Mouse (Mus musculus): Measurements from ENCODE around the gene Fut11.

Gene Fut11

DNA sequence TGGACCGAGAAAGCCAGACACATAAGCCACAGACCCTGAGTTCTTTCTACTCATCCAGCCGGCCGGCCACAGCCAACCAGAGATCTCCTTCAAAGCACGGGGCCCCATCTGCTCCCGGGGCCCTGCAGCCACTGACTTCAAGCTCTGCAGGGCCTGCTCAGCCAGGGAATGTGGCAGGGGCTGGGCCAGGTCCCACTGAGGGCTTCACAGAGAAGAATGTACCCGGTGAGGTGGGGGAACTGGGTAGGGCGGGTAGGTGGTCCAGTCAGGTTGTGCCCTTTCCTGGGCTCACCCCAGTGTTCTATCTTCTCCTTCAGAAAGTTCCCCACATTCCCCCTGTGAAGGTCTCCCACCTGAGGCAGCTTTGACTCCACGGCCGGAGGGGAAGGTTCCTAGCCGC lies 23.7 kb downstream of the Fut11 start:
- DNase-seq (ENCODE audit: low spot score): no peak

DNA sequence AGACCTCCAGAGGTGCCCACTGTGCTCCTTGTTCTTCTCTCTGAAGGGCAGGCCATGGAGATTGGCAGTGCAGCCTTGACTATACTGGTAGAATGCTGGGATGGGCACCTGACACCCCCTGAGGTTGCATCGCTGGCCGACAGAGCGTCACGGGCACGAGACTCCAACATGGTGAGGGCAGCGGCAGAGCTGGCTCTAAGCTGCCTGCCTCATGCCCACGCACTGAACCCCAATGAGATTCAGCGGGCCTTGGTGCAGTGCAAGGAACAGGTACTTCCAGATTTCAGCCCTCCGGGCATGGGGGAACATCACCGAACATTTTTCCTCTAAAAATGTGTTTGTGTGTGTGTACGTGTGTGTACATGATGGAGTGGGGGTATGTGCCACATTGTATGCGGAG lies 25.0 kb downstream of the Fut11 start:
- no peak for DNase-seq (ENCODE audit: low spot score)

- no peak for DNase-seq (ENCODE audit: low spot score)
Observed at GRCm38 (mm10) chr14:20721371-20721770, 26.6 kb downstream of the Fut11 start.

DNA sequence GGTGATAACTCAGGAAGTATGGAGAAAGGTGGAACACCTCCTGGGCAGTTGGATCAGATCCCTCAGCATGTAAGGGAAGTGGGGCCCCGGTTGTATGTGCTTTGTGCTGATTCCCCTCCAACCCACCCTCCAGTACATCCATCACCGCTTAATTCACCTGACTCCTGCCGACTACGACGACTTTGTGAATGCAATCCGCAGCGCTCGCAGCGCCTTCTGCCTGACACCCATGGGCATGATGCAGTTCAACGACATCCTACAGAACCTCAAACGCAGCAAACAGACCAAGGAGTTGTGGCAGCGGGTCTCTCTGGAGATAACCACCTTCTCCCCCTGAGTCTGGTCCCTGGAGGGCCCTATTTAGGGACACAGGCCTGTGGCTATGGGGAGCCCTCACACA lies 28.2 kb downstream of the Fut11 start:
- DNase-seq (ENCODE audit: low spot score): no peak

DNA sequence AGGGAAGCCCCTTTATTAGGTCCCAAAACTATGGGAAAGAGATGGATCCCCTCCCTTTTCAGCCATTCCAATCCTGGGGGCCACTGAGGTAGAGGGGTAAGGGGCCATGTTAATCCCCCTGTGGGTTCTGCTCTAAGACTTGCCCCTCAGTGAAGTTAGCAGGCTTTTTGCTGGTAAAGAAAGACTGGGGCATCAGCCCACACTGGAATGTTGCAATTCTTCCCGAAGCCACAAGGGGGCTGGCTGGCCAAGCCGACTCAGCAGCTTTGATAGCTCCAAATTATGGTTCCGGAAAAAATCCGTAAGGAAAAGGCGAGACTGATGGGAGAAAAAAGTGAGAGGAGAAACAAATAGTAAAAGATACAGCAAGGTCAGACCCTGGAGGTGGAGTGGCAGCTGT lies 29.3 kb downstream of the Fut11 start:
- peak; percentile 57 for DNase-seq (ENCODE audit: low spot score)

- DNase-seq (ENCODE audit: low spot score): no peak
Observed at GRCm38 (mm10) chr14:20725660-20726339, 31.0 kb downstream of the Fut11 start.

- no peak for DNase-seq (ENCODE audit: low spot score)
Observed at GRCm38 (mm10) chr14:20729871-20730270, 35.1 kb downstream of the Fut11 start.

DNA sequence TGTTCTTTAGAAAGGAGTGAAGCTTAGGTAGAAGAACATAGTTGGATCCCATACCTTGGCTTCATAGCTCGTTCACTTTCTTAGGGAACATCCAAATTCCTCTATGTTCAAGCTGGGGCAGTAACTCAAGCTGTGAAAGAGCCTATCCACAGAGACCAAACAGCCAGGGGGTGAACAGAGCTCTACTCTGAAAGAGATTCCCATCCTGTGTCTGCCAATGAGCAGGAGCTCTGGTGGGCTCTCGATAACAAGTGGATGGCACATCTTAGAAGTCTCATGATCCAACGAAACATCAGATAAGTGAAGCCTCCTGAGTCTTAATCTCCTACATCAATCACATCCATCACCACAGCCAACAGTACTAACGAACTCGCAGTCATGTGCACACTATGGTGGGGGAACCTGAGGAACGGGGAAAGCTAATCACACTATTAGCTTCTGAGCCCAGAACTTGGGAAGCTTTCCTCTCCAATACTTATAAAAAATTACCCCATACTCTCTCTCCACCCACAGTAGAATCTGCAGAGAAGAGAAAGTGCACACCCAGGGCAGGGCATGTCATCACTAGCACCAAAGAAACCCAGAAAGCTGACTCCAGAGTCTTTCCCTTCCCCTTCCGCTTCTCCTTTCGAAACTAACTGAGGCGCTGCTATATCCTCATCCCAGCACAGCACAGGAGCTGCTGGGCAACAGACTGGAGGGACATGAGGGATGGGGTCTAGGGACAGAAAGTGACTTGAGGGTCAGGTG lies 36.3 kb downstream of the Fut11 start:
- no peak for DNase-seq (ENCODE audit: low spot score)

DNA sequence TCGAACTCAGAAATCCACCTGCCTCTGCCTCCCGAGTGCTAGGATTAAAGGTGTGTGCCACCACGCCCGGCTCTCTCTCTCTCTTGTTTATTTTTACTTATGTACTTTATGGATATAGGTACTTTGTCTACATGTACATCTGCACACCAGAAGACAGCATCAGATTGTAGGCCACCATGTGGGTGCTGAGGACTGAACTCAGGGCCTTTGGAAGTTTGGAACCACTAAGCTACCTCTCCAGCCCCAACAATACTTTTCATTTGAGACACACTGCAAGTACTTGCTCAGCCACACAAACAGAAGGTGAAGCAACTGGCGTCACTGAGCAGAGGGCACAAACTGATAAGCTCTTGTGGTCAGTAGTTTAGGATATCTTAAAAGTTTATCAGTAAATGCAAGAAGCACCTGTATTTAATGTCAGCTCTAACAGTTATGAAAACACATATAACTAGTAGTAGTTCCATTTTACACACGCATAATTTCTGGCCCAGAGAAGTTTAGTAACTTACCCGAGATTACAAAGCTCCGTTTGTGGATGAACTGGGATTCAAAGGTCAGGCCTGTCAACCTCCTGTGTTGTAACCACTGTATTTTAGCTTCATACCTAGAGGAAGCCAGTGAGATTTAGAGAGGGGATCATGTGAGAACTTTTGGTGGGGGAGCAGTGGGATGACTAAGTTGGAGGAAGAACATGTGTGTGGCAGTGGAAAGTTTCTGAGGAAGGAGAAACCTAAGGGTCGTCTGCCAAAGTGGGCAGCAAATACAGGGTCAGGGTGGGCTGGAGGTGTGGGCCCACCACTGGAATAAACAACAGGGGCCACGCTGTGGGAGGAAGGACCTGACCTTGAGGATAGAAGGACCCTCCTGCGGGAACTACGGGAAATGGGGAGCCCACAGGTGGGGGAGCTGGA lies 38.5 kb downstream of the Fut11 start:
- no peak for DNase-seq (ENCODE audit: low spot score)

DNA sequence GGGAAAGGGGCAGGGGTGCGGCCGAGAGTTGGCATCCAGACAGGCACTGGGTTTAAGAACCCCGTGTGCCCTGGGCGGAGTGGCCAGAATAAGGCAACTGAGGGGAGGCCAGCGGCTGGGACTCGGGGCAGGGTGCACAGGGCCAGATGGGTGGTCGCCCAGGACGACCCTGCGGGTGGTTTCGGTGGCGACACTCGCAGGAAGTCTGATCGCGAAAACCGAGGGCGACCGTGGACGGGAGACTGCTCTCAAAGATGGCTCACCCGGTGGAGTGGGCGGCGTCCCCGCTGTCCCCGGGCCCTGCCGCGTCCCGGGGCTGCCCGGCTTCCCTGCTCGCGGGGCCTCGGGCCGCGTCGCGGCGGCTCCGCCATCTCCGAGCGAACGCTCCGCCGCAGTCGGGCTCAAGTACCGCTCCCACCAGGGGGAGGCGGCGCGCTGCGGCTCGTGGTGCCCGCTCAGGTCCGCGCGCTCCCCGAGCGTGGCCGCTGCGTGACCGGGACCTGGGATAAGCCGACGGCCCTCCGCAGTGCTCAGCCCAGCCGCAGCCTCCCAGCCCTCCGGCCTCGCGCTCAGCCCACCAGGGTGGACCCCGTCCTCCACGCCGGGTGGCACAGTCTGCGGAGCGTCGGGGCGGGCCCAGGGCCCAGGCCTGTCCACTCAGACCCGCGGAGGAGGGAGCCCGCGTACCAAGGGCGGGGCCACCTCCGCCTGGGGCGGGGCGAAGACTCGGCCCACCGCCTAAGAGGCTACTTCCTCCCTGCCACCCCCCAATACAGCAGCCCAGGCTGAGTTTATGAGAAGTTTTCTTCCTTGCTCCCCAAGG lies 39.4 kb downstream of the Fut11 start, which contains the start of gene Ndst2:
Gene Ndst2, minus strand, starts transcription at position 611 of the 823 bp plus-strand sequence.
- peak; percentile 86 for DNase-seq (ENCODE audit: low spot score)

DNA sequence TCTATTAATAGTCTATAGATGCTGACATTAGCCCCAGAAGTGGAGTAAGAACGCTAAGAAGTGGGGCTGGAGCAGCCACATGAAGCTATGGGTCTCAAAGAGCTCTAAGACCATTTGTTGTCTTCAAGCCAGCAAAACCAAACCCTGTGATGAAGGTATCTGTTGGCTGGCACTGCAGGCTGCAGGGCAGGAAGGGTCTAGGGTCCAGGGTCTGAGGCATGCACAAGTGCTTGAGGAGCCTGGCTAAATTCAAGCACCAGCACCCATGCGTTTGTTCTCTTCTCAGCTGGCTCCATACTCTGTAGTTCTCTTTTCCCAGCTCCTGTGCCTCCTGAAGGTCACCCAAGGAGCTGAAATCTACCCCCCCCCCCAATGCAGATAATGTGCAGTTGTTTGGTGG lies 40.3 kb downstream of the Fut11 start:
- DNase-seq (ENCODE audit: low spot score): no peak

- DNase-seq (ENCODE audit: low spot score): no peak
Observed at GRCm38 (mm10) chr14:20735892-20736390, 41.2 kb downstream of the Fut11 start.

- DNase-seq (ENCODE audit: low spot score): peak; percentile 46
Observed at GRCm38 (mm10) chr14:20737306-20737705, 42.5 kb downstream of the Fut11 start.

DNA sequence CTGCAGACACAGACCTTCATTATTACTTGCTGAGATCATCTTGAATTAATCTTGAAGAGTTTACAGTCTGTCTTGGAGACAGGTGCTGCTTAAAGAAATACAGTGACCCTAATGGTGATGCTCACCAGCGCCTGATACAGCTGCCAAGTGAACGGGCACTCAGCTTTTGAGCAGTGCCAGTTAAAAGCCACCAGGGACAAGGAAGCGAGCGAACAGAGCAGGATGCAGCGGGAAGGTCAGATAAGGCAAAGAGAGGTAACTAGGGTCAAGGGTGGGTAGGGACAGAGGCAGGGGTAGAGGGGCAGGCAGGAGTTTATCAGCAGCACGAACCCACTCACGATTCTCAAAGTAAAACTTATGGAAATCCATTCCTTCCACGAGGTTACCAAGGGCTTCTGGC lies 43.7 kb downstream of the Fut11 start:
- DNase-seq (ENCODE audit: low spot score): no peak

GRCm38 (mm10) chr14:20741301-20741700 lies 46.5 kb downstream of the Fut11 start:
- DNase-seq (ENCODE audit: low spot score): no peak

DNA sequence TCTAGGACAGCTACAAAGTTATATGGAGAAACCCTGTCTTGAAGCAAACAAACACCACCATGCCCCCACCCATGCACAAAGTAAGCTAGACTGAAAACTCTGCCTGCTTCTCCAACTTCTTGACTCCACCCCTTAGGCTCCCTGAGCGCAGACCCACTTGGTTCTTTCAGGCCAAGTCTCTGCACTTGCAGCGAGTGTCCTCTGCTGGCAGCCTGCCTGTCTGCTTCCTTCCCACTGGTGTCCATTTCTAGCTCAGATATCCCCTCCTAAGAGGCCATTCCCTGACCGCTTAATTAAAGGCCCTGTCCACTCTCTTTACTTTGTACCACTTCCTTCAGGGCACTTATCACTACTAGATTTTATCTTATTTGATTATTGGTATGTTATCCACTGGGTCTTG lies 48.8 kb downstream of the Fut11 start:
- DNase-seq (ENCODE audit: low spot score): no peak

DNA sequence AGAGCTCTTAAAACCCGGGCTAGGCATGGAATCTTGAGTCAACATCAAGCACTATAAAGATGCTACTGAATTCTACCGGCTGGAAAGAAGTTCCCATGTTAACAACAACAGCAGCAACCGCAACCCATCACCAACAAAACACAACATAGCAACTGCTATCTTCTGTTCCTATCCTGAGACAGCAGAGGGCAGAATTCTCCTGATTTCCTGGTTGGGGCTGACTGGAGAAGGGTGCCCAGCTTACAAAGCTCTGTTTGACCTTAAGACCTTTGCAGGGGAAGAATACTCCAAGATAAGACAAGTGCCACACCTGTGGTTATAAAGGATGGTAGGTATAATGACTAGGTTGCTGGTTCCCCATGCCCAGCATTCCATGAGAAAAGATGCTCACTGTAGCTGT lies 52.2 kb downstream of the Fut11 start:
- no peak for DNase-seq (ENCODE audit: low spot score)

DNA sequence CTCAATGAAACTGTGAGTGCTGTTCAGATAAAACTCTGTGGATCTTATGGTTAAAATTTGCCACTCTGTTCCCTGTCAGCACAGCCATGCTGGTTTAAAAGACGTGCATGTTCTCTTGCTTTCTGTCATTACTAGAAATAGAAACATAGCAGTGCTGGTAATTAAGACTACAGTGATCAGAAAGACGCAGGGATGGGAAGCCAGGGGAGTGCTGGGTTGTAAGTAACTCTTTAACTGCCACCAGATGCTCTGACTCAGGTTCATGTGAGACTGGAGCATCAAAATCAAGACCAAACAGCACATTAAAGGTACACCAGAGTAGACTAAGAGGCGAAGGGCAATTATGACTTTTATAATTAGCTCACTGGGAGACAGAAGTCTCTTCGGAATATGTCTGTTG lies 53.6 kb downstream of the Fut11 start:
- no peak for DNase-seq (ENCODE audit: low spot score)

DNA sequence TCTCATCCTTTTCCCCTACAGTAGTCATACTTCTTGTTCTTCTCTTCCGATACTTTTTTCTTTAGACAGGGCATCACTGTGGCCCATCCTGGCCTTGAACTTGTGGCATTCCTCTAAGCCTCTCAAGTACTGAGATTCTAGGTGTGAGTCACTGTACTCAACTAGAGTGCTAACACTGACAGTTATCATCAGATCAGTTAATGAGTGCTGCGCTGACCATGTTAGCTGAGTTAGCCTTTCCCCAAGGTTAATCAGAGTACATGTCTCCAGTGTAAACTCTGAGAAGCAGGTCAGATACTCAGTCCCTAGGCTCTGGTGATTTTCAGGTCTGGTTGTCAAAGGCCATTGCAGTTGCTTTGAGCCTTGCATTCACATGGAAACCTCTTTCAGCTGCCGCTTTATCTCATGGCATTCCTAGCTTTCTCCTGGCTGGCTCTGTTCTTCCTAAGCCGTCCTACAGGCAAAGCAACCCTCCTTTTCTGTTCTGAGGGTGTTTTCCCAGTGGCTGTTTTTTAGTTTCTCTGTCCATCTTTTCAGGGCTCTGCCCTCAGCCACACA lies 54.8 kb downstream of the Fut11 start:
- DNase-seq (ENCODE audit: low spot score): no peak

DNA sequence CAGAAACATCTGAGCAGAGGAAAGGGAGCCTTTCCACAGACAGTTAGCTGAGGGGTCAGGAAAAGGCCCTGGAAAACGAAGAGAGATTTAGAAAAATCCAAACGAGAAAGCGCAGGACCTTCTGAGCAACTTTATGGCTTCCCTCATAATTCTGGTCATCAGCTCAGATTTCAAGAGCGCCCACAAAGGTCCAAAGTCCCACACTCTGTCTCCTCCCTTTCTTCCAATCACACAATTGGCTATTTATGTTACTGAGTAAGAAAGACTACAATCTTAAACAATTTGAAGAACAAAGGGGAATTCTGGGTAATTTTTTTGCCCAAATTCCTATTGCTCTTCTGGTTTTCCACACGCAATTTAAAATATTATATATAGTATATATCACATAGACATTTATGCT lies 55.7 kb downstream of the Fut11 start:
- no peak for DNase-seq (ENCODE audit: low spot score)

All from ovary, postnatal 14 days (tissue).